Mouse (Mus musculus) MEL-GATA-1-ER (cell line): Measurements from ENCODE around the gene Arhgef26.

Experiments used
- DNase-seq: peaks from one replicate; pipeline ENCODE4 v3.0.0-alpha.2; 2012; ENCODE audit warnings: low read depth; ENCODE audit errors: extremely low read depth

Gene Arhgef26

GRCm38 (mm10) chr3:62338044-62338443 is at the start of gene Arhgef26:
TSS of gene Arhgef26 (plus strand) at chr3:62338344.
- DNase-seq, result no peak

- no peak for DNase-seq
Measured at GRCm38 (mm10) chr3:62310493-62310892, 27.7 kb upstream of the Arhgef26 start.

DNA sequence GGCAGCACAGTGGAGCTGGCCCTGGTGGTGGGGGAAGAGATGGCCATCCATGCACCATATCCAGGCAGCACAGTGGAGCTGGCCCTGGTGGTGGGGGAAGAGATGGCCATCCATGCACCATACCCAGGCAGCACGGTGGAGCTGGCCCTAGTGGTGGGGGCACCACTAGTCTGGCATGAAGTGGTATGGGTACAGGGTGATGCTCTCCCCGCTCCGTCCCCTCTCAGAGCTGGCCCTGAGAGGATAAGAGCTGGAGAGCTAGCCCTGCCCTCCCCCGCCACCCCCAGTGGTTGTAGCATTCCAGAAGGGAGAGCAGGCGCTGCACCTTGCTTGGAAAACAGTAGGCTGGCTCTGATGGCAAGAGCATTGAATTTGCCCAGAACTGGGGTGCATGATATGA is 26.9 kb upstream of the Arhgef26 start:
- no peak for DNase-seq

DNA sequence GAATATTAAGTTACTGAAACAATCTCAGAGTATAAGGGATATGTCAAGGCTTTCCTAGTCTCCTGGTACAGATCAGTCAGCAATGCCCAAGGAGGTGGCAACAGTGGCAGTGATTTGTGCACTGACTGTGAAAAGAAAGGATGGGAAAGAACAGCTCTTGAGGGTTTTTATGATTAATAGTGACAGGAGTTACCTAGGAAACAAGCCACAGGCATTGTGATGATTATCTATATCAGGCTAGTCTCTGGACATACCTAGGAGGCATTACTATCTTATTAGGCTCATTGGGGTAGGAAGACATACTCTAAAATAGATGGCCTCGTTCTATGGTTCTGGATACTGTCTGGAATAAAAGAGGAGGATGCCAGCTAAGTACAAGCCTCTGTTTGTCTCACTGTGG is 13.4 kb upstream of the Arhgef26 start:
- no peak for DNase-seq

DNA sequence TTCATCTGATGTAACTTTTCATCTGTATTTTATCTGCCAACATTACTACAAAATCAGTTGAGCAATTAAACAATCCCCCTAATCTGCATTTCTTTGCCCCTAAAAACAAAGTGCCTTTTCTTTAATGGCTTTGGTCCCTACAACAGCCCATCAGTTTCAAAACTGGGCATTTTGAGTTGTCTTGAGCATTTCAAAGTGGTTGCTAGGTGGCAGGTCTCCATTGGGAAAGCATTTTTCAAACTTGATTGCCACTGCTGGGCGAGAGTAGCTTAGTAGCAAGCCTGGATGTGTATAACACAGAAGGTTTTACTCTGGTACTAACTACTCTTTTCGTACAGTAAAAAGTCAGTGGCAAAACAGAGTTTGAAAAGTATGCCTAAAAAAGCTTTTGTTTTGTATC is 10.2 kb upstream of the Arhgef26 start:
- no peak for DNase-seq

DNA sequence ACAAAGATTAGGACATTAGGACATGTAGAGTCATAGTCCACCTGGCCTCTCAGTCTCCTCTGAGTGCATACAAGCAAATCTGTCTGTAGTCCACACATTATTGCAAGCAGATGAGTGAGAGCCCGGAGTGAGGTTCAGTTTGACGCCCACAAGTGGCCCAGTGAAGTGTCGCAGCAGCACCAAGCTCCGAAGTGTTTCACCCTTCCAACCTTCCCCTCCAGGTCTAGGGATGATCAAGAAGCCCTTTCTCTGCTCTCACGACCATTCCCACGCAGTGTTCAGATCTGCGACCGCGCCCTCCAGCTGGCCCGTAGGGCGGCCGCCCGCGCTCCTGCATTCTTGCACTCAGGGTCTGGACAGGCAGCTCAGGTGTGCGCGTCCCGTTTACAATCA is 313 bp downstream of the Arhgef26 start:
- no peak for DNase-seq

GRCm38 (mm10) chr3:62338854-62339515 is 841 bp downstream of the Arhgef26 start:
- DNase-seq, result no peak

DNA sequence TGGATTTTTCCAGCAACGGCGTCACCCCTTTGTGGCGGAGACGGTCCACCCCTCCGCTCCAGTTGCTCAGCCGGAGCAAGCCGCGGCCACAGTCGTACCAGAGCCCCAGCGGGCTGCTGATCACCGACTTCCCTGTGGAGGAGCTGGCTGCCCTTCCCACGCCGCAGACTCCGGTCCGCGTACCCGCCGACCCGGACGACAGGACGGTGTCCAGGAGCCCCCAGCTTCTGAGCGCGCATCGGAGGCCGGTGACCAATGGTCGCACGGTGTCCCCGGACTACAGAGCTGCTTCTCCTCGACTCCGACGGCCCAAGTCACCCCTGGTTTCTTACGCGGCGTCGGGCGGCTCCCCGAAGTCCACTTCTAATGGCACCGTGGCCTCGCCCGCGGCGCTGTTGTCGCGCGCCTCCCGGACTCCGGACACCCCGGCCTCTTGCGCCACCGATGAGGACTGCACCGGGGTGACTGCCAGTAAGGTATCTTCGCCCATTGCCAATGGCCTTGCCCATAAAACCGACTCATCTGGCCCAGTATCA is 1.4 kb downstream of the Arhgef26 start:
- no peak for DNase-seq

DNA sequence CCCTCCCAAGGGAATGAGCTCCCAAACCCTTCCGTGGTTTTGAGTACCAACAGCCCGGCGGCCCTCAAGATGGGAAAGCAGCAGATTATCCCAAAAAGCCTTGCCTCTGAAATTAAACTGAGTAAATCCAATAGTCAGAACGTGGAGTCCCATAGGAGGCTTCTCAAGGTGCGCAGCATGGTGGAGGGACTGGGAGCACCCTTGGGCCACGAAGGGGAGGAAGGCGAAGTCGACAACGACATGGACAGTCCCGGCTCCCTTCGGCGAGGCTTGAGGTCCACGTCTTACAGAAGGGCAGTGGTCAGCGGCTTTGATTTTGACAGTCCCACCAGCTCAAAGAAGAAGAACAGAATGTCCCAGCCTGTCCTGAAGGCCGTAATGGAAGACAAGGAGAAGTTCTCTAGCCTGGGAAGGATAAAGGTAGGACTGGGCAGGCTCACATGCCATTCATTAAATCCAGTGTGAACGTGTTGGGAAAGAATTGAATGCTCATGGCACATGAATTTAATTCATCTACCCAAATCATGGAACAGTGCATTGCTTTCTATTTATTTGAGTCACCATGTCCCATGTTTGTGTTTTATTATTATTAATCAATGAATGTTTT is 2.1 kb downstream of the Arhgef26 start:
- no peak for DNase-seq

GRCm38 (mm10) chr3:62340861-62341260 is 2.7 kb downstream of the Arhgef26 start:
- DNase-seq, result no peak

GRCm38 (mm10) chr3:62341496-62342205 is 3.5 kb downstream of the Arhgef26 start:
- no peak for DNase-seq

DNA sequence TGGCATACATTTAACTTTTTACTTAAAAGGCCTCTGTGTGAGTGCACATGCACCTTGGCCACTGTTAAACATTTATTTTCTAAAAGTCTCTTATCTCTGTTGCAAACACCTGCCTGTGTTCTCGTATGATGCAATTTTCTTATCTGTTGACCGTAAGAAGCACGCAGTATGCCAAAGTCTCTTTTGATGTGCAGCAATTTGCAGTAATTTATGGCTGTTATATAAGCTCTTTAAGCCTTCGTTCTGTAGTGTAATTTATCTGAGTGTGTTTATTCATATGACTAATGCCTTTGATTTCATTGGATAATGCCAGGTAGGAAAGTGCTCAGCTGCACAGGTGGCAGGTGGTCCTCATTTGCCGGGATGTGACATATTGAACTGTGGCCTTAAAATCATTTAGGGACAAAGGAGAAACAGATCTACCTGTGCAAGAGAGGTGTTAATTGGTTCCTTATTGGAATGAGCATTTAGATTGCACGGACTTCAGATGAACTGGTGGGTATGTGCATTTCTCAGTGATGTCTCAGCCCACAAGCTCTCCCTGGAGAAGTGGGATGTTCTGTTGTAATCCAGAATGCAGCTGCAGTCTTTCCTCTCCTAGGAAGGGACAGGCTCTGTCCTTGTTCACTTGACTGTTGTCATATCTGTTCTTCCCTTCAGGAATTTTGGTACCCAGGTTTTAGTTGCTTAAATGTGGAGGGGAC is 10.5 kb downstream of the Arhgef26 start:
- no peak for DNase-seq

DNA sequence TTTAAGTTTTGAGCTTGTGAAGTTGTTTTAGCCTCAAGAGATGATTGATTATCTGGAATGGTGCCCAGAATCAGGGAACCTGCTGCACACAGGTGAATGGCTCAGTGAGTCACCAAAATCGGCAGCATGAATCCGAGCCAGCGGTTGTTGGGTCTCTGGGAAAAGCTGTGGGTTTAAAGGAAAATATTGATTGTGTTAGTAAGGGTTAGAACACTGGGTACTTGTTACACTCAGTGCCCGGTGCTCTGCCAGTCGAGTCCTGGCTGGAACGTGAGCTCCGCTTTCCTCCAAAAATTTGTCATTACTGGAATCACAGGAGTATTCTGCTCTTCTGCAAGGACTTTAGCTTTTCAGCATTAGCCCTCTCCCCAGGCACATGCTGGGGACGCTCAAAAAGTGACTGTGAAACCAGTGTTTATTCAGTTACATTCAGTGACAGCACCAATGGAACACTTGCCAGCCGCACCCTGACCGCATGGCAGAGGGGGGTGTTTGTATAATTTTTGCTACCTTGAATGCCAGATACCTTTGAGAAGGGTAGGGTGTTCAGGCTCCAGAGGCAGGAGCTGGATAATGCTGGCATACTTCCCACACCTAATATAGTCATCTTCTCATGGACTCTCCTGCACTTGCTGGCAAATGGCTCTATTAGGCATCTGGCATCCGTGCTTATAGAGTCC is 11.2 kb downstream of the Arhgef26 start:
- no peak for DNase-seq

- no peak for DNase-seq
Measured at GRCm38 (mm10) chr3:62352071-62352470, 13.9 kb downstream of the Arhgef26 start.

DNA sequence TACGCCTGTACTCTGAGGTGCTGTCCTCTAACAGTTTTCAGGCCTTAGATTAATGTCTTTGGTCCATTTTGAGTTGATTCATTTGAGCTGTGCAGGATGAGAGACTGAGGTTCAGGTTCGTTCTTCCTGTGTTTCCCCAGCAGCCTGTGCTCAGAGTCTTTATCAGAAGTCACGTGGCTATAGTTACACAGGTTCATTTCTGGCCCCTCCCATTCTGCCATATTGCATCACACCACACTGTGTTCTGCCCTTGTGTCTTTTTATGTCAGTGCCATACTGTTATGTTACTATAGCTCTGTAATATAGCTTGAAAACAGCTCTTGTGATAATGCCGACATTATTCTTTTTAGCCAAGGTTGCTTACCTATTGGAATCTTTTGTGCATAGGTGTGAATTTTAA is 14.7 kb downstream of the Arhgef26 start:
- DNase-seq, result no peak

GRCm38 (mm10) chr3:62367882-62368281 is 29.7 kb downstream of the Arhgef26 start:
- no peak for DNase-seq

DNA sequence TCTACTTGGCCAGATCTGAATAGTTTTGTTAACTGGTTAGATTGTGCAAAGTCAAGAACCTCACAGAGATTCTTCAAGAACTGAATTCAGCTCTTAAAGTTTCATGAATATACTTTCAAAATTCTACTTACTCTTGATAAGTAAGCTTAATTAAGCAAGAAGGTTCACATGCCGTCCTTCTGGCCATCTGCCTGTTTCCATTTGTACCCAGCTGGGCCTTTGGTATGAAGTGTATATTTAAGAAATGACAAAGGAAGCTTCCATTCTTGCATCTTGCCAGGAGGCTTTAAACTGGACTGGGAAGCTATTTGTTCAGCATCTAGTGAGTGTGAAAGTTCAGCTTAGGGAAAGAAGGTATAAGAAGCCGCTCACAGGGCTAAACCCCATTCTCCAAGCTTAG is 34.7 kb downstream of the Arhgef26 start:
- DNase-seq, result no peak

GRCm38 (mm10) chr3:62374346-62374745 is 36.2 kb downstream of the Arhgef26 start:
- DNase-seq, result no peak

DNA sequence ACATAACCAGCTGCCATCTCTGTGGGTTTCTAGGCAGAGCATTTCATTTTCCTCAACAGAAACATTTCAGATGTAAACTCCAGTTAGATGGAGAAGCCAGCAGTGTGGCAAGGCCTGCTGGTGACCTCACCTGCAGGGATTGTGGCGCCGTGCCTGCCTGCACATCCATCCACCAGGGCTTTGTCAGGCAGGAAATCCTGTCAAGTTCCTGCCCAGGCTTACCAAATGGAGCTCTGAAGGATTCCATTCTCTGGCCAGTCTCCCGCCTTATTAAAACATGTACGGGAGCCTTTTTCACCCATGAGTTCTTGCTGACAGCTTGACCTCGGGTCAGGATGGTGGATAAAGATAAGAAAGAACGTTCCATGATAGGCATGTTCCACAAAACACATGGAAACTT is 36.7 kb downstream of the Arhgef26 start:
- DNase-seq, result no peak

DNA sequence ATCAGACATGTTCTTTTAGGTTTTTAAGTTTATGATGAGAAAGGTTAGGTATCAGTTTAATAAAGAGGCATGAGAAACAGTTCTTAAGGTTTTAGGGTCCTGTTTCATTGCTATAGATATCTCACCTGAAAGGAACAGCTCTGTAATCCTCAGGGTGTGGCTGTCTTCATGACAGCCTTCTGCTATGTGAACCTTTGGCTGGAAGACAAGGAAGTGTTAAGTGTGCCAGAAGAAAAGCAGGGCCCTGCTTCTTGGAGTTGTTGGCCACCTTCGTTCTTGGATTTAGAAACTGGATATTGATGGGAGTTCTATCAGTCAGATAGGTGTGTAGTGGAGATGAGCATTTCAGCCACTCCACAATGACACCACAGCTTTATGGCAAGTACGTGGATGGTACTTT is 38.6 kb downstream of the Arhgef26 start:
- DNase-seq, result no peak

DNA sequence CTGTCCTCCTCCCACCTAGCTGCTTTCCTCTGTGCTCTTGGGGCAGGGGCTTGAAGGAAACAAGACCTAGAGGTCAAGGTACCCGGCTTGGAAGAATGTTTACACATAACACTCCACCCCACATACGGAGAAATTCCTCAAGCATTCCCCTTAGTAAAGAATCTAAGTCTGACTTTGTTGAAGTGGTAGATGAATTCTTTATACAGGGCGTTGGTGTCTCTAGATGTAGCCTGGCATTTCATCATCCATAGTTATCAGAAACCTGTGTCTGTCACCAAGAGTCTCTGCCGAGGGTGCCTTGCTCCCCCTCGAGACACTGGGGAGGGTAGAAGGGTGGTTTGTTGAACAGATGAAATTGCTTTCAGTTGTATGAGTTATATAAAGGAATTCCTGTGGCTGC is 41.8 kb downstream of the Arhgef26 start:
- DNase-seq, result no peak
